Mouse (Mus musculus) left cerebral cortex, postnatal 10 days (tissue): ENCODE measurements around the gene Inpp5e. TPM values are rescaled to one million over a fixed set of nuclear protein-coding genes. Genes with fewer than 3 reads are reported as not detected.

Source experiments
- DNase-seq, 2 experiments: peaks; one replicate each; pipeline ENCODE4 v3.0.0; 2021 to 2022; ENCODE audit warnings: low spot score in 2 of 2, mixed read lengths in 1 of 2; ENCODE audit errors: extremely low spot score in 1 of 2
- intact Hi-C: fragments of 180-260 bp; cut with DNase I; formaldehyde crosslinking; loops from one replicate; pipeline ENCODE4 v1.15.1; 2025
- total RNA-seq, 2 experiments: library from RNA; stranded (reverse); gene quantifications; 2 replicates each; pipeline ENCODE4 v1.2.3; 2021

Gene Inpp5e
- total RNA-seq, result 10 to 100 TPM; 17.3 to 19.6 TPM

DNA sequence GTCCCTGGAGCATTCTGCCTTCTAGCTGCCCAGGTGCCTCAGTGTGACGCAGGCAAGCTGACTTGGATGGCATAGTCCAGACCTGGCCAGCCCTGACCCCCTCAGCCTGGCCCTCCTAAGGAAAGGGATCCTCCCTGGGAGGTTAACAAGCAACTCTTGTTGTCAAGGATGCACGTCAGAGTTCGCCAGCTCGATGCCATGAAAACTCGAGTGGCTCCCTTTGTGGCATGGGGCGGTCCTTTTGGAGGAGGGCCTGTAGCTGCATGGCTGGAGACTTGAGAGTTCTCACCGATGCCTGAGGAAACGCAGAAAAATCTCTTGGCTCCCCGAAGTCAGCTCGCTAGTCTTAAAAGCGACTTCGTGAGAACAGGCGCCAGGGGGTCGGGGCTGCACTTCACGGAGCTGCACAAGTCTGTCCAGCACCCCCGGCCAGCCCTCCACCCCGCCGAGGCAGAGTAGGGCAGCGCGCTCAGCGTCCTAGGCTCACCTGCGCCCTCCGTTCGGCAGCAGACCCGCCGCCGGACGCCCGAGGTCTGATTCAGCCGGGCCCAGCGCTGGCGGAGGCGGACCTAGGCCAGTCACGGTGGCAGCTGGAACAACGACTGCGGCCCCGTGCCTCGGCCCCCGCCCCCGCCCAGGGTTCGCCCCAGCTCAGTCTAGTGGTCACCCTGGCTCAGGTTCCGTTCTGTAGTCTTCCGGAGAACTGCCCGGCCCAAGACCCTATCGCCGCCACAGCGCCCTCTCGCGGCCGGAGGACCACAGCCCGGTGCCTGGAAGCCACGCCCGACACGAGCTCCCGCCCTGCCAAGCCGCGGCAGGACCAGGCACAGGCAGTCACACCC, at the start of gene Inpp5e:
TSS of gene Inpp5e (minus strand) at position 689 of the 842 bp plus-strand sequence.
- intact Hi-C loops, result no loop called here
- peak; percentile 93 to 96 for DNase-seq

DNA sequence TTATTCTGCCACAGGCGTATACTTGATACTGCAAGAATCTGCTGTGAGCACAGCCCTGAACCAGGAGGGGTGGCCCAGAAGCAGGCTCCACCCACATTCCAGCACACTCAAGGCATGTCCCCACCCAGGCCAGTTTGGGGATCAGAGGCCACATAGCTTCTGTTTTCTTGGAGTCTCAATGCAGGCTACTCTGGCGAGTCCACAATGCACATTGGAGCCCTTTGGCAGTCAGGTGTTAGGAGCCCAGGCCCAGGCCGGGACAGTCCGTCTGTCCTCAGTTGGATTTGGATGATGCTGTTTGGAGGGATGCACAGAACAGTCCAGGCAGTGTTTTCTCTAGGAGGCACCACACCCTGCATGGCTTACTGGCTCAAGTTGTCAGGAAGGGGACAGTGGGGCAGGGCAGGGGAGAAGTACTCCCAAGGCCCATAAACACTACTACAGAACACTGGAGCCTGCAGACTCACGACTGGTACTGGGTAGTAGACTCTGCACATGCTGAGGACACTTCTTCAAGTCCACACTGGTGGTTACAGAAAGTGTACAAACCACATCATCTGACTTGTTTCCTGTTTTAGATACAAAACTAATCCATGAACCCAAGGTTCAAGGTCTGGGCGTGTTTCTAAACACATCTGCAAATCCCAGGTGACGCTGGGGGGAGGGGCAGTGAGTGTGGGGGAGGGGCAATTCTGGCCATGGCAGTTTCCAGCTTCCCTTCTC, 49.6 kb upstream of the Inpp5e start:
- intact Hi-C loops, result no loop called here
- DNase-seq, result peak in 1 of 2 experiments; percentile 77

DNA sequence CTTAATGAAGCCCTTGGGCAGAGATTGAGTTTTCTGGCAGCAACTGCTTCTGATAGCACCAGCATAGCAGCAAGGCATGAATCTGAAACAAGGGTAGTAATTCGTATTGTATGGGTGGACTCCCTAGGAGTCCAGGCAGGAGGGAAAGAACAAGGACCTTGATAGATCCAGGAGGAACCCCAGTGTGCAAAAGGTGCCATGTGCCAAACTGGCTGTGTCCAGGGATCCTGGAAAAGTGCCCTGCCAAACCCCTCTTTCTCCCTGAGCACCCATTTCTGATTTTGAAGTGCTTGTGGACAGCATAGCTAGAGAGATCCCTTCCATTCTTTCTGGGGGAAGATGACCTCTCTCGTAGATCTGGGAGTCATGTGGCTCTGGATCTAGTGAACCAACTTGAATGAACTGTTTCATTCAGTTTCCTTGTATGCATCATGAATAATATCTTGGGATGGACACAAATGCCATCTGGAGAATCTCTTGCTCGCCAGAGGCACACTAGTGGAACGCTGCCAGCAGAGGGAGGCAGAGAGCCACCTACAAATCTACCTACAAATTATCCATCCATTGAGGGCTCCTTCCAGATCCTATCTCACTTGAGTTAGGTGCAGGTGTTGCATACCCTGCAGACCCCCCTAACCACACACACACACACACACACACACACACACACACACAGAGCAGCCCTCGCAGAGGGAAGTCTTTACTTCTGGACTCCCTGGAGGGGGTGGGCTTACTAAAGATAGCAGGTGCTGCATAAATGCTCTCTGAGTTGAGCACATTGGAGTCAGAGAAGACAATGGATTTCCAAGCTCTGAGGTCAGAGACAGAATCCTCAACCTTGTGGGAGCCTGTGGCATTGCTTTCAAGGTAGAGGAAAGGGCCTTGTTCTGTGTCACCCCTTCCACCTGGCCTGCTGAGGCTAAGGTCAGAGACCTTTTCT, 40.4 kb upstream of the Inpp5e start:
- intact Hi-C loops, result loop anchor here (1.0 to 10.0 kb wide), 3 partner anchors 112 to 455 kb away; partner anchors contain the start of gene Surf6
- DNase-seq, result peak; percentile 82 to 86

DNA sequence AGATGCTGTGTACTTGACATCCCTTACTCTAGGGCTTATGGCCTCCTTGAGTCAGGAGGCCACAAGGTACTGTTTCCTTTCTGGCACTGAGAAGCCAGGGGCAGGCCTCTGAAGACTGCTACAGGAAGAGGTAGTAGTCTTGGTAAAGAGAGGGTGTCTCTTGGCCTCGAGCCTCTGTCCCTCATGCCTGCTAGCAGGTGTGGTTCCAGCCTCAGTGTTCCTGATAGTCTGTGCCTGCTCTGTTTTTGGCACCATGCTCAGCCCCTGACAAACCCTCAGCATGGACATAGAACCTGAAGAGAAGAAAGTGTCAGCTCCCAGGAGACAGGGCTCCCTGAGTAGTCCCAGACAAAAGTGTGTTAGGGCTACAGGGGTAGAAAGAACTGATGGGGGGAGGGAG, 38.4 kb upstream of the Inpp5e start:
- intact Hi-C loops, result loop anchor here (5.0 to 10.0 kb wide), 2 partner anchors 190 to 457 kb away; partner anchors contain the start of gene Surf6
- DNase-seq, result no peak

DNA sequence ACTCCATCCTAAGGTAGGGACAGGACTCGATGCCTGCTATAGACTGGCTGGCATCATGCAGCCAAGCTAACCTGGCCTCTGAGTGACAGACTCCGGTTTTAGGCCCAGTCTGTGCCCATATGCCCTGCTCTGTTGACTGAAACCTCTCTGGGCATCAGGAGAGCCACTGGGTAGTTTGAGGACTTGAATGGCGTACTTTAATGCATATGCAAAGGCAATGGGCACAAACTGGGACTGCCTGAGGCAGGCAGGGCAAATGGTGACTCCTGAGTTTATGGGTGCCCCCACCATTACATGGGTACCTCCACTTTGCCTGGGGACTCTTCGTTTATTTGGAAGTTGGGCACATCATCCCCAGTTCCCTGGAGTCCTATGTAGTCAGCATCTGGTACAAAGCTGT, 37.7 kb upstream of the Inpp5e start:
- intact Hi-C loops, result loop anchor here (5.0 to 10.0 kb wide), 2 partner anchors 191 to 458 kb away; partner anchors contain the start of gene Surf6

DNA sequence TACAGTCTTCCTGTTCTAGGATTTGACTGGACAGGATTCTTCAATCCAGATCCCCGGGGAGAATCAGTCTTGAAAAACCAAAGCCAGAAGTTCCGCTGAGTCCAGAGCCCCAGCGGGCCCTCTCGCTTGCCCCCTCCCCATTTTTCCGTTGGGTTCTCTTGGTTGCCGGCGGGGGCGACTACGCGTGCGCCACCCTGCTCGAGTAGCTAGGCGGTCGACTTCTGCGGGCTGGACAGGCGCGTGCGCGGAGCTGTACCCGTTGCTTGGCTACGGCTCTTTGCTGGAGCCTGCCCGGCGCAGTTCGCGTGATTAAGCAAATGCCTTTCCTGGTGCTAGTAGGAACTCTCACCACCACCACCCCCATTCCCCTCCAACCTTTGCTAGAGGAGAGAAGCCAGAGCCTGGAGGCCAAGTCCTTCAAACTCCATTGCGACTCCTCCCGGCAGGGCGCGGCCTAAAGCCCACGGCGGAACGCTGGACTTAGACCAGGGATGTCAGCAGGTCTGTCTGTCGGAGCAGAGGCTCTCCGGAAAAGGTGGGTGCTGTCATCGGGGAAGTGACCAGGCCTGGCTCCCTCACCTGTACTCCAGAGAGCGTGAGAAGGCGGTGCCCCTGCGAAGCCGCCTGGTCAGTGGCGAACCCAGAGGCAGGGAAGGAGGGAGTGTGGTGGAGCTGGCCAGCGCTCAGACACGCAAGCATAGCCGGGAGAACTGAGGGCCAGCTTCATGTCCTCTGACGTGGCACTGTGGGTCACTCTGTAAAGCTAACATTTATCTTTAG, 36.9 kb upstream of the Inpp5e start:
- intact Hi-C loops, result loop anchor here (5.0 to 10.0 kb wide), 2 partner anchors 191 to 459 kb away; partner anchors contain the start of gene Surf6
- peak; percentile 94 to 96 for DNase-seq

More for the DNA sequence above, 37.7 kb upstream of the Inpp5e start:
- DNase-seq, result no peak

DNA sequence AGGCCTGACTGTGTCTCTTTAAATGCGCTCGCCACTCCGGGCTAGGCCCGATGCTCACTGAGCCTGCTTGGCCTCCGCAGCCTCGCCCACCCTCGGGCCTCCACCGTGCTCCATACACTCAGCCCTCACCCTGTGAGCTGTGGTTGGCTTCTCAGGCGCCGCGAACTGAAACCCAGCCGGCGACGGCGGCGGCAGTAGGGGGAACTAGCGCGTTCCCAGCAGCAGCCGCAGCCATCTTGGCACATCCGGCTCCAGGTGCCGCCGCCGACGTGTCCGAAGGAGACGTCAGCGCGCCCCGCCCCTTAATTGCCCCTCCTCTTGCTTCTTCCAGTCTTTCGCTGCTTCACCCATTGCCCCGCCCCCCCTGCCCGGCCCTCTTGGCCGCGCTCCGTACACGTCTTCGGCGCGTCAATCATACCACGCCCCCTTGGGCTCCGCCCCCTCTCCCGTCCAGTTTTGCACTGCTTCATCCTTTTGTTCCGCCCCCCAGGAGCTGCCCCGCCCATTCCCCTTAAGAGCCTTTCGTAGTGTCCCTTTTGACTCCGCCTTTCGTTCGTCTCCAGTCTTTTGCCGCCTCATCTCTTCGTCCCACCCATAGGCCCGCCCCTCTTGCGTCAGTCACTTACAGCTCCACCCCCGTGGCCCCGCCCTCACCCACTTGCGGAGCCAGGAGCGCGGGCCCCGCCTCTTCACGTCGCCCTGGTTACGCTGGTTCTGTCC, 36.1 kb upstream of the Inpp5e start, which contains the start of gene Sec16a:
TSS of gene Sec16a (minus strand) at position 271 of the 720 bp plus-strand sequence.
- intact Hi-C loops, result loop anchor here (5.0 to 10.0 kb wide), 2 partner anchors 192 to 460 kb away; partner anchors contain the start of gene Surf6
- DNase-seq, result peak; percentile 99 to 100

DNA sequence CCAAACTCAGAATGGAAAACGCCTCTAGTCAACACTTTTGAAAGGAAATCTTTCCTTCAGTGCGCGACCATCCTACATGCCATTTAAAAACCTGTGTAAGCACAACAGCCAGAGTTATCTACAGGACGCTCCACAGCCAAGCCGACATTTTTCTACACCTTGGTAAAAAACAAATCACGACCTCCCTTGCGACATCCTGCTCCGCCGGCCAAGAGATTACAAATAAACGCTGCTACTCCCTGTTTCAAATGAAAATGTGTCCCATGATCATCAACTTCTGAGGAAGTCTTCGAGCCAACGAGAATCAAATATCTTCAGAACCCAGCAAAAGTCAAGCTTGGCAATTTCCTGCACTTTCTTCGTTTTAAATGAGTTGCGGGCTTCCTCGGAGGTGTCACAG, 35.4 kb upstream of the Inpp5e start:
- intact Hi-C loops, result loop anchor here (10.0 kb wide), 1 partner anchor 460 kb away; the partner anchor contains the start of gene Surf6
- DNase-seq, result no peak

DNA sequence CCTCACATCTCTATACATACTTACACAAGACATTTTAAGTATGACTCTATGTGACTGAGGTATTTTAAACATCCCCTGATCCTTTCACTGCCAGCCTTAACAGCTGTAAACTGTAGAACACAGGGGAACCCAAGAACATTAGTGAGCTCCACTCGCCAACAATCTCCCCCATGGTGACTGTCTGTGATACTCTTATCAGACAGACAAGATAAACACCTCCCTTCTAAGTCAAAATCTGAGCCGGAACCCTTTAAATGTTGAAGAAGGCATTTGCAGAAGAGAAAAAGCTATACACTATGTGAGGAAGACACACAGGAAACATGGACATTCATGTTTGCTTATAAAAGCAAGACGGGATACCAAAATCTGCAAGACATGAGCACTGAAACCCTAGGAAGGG, 34.9 kb upstream of the Inpp5e start:
- intact Hi-C loops, result loop anchor here (10.0 kb wide), 1 partner anchor 461 kb away; the partner anchor contains the start of gene Surf6
- DNase-seq, result no peak

DNA sequence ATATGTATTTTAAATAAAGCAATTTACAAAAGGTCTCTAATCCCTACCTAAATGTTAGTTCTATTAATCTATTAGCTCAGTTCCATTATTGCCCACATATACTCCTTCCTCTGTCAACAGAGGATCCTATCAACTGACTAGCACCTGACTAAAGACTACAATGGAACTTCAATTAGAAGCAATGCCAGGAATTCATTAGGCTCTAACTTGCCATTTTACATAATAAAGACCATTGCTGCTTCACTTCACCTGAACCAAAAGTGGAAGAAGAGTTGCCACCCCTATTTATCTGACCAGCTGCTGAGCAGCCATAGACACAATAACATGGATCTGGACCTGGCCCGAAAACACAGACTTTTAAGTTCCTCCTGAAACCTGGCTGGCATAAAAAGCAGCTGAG, 33.8 kb upstream of the Inpp5e start:
- intact Hi-C loops, result loop anchor here (10.0 kb wide), 1 partner anchor 462 kb away; the partner anchor contains the start of gene Surf6
- DNase-seq, result no peak

DNA sequence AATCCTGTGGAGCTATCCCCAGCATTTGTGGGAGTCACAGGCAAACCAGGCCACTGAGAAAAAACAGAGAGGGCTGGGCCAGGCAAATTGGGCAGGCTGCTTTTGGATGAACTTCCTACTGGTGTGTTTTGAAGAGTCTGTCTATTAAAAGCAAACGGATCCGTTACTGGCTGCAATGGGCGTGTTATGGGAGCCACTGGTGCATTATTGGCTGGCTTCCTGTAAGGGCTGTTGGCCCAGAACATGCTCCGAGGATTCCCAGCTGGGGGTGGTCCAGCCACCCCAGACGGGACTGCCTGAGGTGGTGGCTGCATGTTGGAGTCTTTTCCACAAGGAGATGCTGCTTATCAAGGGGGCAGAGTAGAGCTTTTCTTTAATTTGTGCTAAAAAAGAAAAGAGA, 32.7 kb upstream of the Inpp5e start:
- no peak for DNase-seq
- intact Hi-C loops, result loop anchor here (10.0 kb wide), 1 partner anchor 463 kb away; the partner anchor contains the start of gene Surf6

DNA sequence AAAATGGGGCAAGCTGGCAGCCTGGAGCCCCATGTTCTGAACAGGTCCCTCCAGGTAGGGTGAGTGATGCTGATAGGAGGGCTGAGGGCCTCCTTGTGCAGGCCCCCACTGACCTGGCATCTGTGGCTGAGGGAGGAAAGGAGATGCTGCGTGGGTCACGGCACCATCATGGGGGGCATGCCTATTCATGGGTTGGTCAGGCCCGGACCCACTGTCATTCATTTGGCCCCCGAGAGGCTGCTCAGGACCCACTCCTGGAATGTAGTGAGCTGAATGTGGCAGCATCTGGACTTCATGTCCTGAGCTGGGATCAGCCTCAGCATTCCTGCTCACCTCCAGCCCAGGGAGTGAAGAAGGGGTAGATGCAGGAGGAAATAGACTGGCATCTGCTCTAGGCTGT, 32.3 kb upstream of the Inpp5e start:
- intact Hi-C loops, result loop anchor here (10.0 kb wide), 1 partner anchor 464 kb away; the partner anchor contains the start of gene Surf6
- no peak for DNase-seq

DNA sequence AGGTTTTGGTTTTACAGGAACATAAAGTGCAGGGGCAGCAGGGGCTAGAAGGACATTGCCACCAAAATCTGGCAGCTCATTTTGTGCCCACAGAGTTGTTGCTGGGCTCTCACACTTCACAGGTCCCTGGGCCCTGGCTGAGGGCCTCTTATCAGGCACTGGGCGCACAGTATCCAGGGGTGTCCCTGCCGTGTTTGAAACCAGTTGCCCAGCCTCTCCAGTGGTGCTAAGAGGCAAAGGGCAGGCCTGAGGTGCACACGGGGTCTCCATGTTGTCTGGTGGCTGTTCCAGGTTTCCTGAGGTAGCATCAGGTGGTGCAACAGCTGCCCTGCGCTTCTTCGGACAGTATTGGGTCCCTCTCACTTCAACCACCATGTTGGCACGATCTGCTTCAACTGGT, 30.7 kb upstream of the Inpp5e start:
- intact Hi-C loops, result loop anchor here (10.0 kb wide), 1 partner anchor 465 kb away; the partner anchor contains the start of gene Surf6
- DNase-seq, result no peak

DNA sequence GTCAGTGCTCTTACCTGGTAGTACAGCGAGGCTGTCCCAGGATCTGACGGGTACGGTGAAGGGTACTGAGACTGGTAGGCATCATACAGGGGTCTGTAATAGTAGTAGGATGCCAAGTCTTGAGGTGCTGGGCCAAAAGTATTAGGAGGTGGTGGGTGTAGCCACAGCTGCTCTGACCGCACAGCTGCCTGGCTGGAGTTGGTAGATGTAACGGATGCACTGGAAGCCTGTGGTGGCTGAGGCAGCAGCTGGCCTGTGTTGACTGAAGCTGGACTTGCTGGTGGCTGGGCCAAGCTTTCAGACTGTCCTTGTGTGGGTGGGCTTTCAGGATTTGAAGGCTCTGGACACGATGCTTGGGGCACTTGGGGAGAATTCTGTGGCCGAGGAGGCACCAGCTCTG, 29.4 kb upstream of the Inpp5e start:
- no peak for DNase-seq
- intact Hi-C loops, result no loop called here

DNA sequence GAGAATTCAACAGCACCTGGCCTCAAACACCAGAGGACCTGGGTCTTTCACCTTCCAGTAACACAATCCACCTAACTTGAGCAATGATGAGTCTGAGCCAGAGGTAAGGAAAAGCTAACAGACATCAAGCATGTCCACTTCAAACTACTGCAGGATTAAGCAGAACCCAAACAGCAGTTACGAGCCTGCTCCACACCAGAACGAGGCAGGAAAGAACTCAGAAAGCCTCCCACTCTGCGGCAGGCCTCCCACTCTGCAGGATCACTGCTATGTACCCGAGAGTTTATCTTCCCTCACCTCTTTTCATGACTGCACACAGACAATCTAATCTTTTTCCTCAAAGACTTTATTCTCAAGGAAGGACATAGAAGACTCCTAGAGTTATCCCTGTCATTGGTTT, 28.2 kb upstream of the Inpp5e start:
- DNase-seq, result no peak
- intact Hi-C loops, result no loop called here

DNA sequence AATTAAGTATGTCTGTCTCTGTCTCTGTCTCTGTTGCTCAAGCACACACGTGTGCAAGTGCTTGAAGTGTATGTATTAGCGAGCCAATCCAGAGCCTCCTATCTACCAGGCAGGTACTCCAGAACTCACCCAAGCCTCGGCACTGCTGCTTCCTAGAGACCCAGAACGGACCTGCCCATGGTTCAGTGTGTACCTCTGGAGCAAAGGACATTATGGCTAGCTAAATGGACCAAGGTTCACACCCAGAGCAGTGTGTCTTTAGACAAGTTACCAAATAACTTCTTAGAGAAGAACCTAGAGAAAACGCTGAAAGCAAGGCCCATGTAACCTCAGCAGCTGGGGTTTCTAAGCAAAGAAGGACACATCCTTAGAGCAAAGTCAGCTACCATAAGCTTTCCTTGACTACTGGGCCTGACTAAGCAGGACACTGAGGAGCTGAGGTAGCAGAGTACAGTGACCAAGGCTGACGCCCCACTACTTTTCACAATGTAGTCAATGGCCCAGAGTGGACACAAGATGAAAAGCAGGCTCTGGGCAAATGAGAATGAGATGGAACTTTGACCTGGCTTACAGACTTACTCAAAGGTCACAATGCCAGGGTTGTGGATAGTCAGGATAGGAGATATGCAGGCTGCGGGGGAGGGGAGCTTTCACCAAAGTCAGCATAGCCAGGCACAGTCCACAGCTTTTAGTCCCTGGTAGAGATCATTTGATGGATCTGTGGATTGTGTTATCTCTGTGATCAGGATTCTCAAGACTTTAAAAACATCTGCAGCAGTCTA, 26.0 kb upstream of the Inpp5e start:
- intact Hi-C loops, result no loop called here

More for the DNA sequence above, 26.0 kb upstream of the Inpp5e start:
- no peak for DNase-seq
